Mouse (Mus musculus) B cell, adult 2 months (primary cell): ENCODE measurements around the gene Zfp280b.
A peak's percentile ranks its signal among the peaks of the same experiment; 100 is the strongest.
"Not testable (repeated sequence)": the region's sequence is repeated elsewhere in the genome, so short reads cannot be mapped to it uniquely, and the experiment has no call there.

Source experiments
- DNase-seq, 2 experiments: peaks; one replicate each; pipeline ENCODE4 v3.0.0; 2022

Gene Zfp280b

DNA sequence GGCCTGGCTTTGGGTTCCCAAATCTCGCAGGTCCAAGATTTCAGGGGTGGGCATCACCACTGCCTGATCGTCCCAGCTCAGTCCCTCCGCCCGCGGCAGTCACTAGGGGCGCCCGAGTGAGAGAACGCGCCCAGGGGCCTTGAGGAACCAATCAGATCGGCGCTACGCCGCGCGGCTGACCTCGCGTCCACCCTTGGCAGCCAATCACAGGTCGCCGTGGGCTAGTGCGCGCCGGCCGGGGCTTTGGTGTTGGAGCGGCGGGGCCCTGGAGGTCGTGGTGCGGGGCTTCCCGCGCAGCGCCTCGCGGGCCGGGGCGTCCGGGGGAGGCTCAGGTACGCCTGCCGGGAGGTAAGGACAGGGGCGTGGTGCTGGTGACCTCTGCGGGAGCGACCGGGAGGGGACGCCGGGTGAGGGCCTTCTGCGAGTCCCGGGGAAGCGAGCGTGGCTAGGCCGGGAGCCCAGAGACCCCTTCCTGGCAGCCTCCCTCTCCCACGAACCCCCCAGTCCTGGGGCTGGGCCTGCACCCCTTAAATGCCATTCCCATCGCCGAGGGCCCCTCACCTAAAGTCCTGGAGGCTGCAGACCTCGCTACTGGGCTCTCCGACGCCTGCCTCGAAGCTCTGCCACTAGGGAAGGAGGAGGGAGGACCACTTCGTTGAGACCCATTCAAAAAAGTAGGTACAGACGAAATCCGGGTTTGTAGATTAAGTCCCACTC, at the start of gene Zfp280b:
TSS of gene Zfp280b (plus strand) at position 249 of the 717 bp plus-strand sequence.
- peak; percentile 91 to 92 for DNase-seq

DNA sequence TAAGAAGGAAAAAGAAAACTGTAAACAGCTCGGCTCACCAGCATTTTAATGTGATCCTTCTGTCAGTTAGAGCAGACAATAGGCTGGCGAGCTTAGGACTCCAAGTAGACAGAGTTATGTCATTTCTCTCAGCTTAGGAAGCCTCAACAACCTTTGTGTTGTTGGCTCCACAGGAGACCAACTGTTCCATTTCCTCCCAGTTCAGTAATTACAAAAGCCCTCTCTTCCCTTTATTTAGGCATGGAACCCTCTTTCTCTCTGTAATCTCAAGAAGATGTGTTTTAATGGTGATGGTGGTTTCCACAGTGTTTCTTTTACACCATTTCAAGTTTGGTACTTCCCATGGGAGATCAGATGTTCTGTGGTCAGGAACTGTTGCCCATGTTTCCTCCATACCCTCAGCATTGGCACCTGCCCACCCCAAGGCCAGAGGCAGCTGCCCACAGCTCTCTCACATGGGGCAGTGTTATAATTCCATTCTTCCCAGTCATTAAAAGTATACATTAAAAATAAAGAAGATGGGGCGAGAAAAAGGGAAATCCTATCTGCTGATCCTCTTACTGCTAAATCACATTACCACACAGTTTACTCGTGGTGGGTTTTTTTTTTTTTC, 41.9 kb upstream of the Zfp280b start:
- DNase-seq = no peak

DNA sequence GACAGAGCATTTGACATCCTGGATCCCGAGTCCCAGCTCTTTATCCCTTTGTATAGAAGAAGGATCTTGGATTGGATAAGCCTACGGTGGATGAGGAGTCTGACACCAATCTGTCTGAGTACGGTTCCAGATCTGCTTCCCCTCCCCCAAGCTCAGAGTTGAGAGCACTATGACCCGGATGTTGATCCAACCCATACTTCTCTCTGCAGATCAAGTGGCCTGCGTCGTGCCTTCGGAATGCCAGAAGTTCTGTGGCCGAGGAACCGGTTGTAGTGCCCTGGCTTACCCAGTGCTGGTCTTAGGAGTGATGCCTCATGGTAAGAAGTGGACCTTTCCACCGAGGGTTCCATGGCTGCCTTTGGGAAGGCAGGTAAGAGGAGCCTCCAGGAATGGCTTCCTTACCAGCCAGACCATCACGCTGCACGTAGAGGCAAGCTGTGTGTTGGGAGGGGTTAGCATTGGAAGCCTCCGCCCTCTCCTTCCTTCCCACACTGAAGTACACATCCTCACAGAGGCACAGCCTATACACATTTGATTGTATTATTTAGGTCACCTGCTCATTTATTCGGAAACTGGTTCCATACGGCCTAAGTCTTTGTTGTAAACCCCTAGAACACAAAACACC, 38.7 kb upstream of the Zfp280b start:
- no peak for DNase-seq

DNA sequence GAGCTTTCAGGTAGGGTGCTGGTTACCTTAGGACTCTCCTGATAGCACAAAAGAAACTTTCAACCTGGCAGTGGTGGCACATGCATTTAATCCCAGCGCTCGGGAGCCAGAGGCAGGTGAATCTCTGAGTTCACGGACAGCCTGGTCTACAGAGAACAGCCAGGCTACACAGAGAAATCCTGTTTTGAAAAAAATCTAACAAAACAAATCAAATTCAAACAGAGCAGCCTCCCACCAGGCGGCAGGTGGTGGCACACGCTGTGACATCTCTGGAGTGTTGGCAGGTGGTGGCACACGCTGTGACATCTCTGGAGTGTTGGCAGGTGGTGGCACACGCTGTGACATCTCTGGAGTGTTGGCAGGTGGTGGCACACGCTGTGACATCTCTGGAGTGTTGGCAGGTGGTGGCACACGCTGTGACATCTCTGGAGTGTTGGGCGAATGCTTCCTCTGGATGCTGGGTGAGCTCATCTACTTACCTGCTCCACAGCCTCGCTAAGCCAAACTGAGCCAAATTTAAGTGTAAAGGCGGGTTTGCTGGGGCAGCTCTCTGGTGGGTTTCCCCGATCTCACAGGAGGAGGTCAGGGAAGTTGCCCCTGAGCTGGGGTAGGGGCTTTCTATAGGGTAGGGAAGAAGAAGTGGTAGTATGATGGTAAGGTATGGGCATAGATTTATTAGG, 37.8 kb upstream of the Zfp280b start:
- DNase-seq = not testable (repeated sequence)

DNA sequence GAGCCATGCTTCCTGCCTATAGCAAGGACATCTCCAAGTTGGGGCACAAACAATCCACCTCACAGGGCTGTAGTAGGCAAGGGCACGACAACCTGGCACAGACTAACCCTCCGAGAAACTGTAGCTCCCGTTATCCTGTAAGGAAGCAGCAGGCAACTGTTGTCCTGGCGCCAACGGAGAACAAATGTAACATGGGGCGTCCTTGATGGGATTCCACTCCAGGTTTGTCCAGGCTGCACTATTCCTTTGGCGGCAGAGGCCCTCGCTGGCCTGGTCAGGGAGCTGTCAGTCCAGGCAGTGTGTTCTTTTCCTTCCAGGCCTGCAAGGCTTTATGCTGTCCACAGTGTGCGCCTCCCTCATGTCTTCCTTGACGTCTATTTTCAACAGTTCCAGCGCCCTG, 37.0 kb upstream of the Zfp280b start:
- DNase-seq = no peak

DNA sequence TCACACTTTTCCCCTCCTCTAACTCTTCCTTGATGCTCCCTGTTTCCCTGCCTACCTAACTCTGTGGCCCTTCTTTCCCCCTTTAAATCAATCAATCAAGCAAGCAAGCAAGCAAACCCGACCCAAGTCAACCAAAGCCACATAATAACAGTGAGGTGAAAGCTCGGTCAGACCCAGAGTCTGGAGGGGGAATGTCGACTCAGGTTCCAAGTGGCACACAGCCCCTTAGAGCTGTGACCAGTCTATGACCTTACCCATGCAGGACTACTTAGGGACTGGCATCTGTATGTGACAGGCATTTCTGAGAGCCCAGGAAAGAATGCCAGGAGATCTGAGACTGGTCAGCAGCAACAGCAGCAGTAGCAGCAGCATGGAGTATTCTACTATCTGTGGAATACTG, 36.1 kb upstream of the Zfp280b start:
- DNase-seq = no peak

DNA sequence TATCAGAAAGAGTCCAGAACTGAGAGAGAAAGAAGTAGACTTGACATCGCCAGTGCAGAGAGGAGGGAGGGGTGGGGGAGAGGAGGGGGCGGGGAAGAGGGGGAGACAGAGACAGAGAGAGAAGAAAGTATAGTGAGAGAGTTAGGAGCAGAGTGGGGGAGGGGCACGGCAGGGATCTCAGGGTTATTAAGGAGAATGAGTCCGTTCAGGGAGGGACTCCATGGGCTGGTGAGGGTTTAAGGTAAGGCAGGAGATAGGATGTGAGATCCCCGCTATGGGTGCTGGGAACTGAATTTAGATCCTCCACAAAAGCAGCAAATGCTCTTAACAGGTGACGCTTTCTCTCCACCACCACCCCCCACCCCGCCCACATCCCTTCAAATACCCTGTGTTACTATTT, 31.3 kb upstream of the Zfp280b start:
- no peak for DNase-seq

DNA sequence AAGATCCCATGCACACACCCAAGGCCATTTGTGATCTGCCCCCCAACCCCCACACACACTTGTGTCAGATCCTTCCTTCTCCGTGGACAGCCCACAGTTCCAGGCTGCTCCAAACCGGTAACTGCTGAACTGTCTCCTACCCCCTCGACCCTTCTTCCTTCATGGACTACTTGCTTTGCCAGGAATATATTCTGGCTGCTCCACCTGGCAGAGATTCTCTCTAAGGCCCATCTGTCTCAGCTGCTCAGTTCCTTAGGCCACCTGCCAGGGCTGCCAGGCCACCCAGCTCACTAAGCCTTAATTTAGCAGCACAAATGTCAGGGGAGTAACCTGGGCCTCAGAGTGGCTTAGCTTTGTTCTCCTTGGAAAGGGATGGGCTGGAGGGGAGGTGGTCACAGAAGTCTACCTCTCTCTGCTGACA, 30.3 kb upstream of the Zfp280b start:
- no peak for DNase-seq

DNA sequence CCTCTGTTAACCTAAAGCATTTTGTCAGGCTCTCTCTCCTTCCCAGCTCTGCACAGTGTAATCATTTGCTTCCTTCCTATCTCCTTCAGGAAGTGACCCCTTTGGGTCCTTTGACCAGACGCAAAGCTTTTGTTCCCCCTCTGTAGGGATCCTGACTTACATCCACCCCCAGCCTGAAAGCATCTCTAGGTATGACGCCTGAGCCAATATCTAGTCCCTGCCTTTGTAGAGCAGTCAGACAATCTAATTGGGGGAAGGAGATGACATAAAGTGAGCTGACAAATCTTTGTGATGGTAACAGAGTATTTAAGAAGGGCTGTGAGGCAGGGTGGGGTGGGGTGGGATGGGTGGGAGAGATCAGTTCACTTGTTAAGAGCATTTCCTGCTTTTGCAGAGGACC, 29.8 kb upstream of the Zfp280b start:
- no peak for DNase-seq

DNA sequence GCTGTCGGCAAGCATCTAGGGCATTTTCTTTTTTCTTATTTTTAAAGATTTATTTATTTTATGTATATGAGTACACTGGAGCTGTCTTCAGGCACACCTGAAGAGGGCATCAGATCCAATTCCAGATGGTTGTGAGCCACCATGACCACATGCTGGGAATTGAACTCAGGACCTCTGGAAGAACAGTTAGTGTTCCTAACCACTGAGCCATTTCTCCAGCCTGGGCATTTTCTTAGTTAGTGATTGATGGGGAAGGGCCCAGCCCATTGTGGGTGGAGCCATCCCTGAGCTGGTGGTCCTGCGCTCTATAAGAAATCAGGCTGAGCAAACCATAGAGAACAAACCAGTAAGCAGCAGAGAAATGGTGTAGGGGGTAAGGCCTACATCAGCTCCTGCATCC, 29.2 kb upstream of the Zfp280b start:
- DNase-seq = no peak

DNA sequence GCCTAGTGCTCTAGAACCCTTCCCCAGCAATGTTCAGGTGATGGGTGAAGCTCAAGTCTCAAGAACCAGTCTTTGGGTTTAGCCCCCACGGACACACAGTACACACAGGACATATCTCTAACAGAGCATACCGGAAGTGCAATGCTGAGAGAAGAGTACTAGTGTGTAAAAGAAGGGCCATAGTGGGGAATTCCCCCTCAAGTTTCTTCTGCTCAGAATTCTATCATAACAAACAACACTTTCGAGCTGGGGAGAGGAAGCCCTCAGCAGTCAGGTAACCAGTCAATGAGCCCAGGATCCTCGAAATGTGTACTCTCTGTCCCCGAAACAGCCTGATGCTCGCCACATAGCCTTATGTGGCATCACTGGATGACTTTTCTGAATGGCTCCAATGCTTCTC, 26.1 kb upstream of the Zfp280b start:
- peak in 1 of 2 experiments; percentile 2 for DNase-seq

DNA sequence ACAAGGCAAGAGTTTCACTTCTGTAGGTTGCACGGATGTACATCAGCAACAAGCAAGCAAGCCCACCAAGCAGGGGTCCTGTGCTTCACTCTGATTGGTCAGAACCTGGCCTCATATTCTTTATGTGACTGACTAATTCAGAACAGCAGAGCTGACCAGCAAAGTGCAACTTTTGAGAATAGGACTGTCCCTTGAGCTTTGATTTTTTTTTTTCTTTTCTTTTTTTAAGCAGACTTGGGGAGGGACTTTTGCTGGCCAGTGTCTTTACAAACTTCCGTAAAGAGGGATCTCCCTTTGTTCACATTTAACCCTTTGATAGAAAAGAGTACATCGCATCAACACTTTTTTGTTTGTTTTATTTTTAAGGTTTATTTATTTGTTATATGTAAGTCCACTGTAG, 22.6 kb upstream of the Zfp280b start:
- DNase-seq = no peak

DNA sequence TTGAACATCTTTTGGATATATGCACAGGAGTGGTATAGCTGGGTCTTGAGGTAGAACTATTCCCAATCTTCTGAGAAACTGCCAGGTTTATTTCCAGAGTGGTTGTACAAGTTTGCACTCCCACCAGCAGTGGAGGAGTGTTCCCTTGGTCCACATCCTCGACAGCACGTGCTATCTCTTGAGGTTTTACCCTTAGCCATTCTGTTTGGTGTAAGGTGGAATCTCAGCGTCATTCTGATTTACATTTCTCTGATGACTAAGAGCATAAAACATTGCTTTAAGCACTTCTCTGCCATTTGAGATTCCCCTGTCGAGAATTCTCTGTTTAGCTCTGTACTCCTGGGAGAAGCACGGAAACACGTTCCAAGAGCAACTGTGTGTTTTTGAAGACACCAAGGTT, 19.5 kb upstream of the Zfp280b start:
- DNase-seq = no peak

DNA sequence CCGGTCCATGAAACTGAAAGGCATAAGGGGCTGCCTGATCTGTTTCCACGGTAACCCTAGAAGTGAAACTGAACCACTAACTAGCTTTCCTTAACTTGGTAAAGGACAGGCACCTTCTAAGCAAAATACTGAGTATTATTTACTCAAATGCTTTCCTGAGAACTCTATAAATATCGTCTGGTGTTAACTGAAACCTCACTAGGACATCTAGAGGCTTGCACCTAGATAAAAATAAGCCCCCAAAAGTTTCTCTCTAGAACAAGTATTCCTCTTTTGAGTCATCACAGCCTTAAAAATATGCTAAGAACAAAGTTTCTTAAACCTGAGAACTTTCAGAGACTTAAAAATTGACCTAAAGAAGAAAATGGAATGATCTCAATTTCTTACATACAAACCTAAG, 15.6 kb upstream of the Zfp280b start:
- DNase-seq = no peak

DNA sequence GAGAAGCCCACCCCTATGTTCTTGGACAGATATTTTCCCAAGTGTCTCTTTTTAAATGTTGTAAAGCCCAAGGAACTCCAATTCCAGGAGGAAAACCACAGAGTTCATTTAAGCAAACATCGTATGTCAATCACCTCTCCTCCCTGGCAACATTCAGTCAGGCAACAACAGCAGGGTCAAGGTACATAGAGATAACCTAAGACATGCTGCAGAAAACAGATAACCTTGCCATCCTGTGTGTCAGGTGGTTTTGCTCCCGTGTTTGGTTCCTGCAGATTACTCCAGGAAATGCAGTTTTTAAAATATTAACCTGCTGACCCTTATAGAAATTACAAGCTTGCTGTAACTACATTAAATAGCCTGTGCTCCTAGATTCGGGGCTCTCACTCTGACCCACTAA, 10.7 kb upstream of the Zfp280b start:
- no peak for DNase-seq

DNA sequence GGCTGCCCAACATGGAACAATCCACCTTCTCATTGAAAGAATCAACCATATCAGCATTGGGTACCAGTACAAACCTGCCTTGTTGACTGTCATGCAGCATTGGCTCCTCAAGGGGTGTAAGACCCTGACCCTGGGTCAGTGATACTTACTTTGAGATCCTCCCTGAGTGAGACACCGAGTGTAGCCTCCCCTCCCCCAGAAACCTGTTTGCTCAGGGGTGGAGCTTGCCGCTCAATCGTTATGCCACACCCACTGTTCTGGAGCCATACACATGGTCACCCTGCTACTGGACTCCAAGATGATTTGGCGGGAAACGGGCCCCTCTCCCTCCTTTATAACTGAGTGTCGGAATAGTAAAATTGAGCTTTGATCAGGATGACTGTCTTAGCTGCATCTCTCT, 8.5 kb upstream of the Zfp280b start:
- DNase-seq = no peak

DNA sequence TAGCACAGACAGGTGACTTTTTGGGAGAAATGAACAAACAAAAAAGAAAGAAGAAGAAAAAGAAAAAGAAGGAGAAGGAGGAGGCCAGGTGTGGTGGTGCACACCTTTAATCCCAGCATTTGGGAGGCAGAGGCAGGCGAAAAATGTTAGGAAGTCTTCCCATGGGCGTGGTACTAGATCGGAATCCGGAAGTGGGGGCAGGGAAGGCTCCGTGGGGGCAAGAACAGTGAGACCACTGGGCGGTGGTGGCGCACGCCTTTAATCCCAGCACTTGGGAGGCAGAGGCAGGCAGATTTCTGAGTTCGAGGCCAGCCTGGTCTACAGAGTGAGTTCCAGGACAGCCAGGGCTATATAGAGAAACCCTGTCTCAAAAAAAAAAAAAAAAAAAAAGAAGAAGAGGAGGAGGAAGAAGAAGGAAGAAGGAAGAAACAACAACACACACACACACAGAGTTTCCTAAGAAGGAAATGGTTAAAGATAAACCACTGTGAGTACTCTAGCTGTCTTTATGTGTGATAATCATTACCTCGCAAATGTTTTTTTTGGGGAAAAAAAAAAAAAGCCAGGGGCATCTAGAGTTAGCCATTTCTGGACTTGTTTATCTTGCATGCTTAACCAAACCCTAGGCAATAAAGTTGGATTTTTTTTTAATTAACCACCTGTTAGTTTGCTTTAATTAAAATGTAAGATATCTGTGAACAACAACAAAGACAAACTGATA, 6.8 kb upstream of the Zfp280b start:
- DNase-seq = no peak

DNA sequence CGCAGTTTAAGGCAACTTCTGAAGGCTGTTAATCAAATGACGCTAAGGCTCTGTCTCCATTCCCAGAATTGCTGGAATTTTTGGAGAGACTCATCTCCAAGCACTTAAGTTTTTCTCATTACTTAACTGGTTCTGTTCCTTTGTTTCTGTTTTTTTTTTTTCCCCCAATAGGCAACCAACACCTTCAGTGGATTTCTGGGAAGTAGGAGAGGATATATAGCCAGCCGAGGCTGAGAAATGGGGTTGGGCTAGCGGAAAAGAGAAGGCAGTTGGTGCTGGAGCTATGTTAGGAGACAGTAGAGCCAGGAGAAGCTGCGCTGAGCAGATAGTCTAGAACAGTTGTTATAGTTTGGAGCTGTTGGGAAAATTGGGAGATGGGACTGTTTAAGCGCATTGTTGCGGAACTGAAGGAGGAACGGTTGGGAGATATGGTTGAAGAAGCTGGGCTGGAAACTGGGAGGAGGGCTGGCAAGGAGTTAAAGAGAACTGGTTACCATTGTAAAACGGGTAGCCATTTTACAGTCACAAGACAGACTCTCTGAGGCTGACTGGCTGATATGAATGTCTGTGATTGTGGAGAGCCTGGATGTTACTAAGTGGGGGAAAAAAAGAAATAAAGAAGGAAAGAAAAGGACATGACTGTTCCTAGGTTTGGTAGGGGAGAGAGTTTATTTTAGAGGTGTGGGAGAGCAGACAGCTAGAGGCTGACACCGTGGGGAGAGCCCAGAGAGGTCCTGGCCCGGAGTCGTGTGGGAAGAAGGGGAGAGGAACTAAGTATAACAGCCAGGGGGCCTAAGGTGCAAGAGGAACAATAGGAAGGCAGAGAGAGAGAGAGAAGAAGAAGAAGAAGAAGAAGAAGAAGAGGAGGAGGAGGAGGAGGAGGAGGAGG, 5.1 kb upstream of the Zfp280b start:
- no peak for DNase-seq

DNA sequence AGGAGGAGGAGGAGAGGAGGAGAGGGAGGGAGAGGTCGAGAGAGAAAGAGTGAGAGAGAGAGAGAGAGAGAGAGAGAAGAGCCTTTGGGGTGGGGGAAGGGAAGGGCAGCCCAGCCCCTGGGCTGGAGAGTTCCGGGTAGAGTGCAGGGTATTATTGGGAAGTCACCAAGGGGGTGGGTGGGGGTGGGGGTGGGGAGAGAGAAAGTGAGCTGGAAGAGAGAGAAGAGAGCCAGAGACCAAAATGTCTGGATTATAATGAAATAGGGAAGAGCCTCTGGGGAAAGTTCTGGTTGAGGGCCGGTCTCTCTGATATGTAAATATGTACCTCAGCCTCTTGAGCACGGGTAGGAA, 4.5 kb upstream of the Zfp280b start:
- DNase-seq = no peak

DNA sequence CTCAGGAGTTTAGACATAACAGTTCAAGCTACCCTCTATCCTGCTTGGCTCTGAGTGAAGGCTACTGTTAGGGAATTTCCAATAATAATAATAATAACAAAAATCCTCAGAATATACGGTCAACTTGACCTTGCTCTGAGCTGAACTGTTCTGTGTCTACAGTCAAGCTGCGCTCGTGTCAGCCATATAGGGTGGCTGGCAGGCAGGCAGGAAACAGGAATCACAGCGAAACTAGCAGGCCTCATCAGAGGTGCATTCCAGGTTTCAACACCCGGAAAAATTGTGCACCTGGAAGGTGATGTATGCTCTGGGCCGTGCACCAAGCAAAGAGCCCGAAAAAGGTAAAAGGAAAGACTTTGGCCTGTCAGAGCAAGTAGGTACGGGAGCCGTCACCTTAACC, 4.1 kb upstream of the Zfp280b start:
- no peak for DNase-seq

DNA sequence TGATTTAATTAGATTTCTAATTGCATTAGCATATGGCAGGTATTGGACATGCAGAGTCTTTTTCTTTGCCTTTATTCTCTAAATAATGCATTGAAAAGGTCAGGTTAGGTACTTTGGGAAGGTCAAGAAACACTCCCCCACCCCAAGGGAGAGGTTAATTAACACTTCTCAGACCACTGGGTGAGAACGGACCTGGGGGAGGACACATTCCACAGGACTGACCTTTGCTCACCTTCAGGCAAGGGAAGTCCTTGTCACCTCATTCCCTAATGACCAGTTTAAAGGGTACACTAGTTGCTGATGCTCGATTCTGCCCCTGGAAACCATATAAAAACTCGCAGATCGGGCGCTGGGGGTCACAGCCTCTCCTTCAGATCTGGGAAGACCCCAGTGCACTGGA, 3.2 kb upstream of the Zfp280b start:
- DNase-seq = no peak

DNA sequence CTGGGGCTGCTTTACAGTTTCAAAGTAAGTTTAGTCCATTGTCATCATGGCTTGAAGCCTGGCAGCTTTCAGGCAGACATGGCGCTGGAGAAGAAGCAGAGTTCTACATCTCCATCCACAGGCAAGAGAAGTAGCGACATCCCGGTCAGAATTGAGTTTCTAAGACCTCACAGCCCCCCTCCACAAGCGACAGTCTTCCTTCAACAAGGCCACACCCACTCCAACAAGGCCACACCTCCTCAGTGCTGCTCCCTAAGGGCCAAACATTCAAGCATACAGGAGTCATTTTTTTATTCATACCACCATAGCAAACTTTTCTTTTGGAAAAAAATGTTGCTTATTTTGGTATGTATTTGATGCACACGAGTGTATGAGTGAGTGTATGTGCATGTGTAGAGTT, 2.0 kb upstream of the Zfp280b start:
- peak; percentile 49 to 52 for DNase-seq
